Mouse (Mus musculus): ENCODE data around the gene Il22ra1.

Gene Il22ra1

DNA sequence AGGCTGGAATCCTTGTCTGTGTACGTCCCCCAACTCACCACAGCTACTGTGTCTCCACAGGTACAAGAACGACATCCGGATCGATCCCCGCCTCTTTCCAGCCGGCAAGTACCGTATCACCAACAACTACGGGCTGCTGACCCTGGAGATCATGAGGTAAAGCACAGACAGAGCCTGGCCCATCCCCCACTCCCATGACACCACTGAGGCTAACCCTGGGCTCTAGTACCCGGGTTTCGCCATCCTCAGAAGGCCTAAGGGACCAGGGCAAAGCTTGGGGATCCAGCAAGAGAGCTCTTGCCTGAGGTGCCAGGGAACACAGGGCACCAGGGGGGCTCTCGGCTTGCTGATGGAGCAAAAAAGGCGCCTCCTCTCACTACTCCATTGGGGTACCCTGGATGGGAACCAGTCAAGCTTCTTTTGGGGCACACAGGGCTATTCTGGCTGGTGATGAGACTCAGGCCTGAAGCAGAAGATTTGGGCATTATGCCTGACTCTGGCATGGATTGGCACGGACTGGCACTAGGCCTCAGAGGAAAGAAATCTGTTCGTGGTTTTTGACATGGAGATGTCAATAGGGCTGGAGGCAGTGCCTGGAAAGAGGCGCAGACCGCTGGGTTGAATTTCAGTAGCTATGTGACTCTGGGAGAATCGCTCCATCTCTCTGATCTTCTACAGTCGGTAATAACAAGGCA is 42.8 kb downstream of the Il22ra1 start:
- DNase-seq (ENCODE audit: low spot score in 2 of 2) = no peak

GRCm38 (mm10) chr4:135771592-135771991 is 43.6 kb downstream of the Il22ra1 start:
- no peak for DNase-seq (ENCODE audit: low spot score in 2 of 2)

DNA sequence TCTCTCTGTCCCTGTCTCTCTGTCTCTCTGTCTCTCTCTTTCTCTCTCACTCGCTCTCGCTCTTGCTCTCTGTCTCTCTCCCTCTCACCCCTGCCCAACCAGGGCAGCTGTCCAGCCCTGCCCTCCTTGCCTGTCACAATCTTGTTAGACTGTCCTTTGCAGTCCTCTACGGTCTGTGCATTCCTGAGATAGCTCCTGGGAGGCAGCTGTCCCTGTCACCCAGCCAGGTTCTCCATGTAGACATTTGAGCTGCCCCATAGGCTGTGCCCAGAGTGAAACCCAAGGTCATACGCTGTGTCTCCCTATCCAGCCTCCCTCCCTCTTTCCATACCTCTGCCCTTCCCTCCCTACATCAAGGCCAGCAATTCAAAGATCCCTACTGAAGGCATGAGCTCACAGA is 44.7 kb downstream of the Il22ra1 start:
- no peak for DNase-seq (ENCODE audit: low spot score in 2 of 2)

GRCm38 (mm10) chr4:135774496-135774895 is 46.5 kb downstream of the Il22ra1 start:
- DNase-seq (ENCODE audit: low spot score in 2 of 2) = no peak

GRCm38 (mm10) chr4:135776850-135777249 is 48.9 kb downstream of the Il22ra1 start:
- no peak for DNase-seq (ENCODE audit: low spot score in 2 of 2)

DNA sequence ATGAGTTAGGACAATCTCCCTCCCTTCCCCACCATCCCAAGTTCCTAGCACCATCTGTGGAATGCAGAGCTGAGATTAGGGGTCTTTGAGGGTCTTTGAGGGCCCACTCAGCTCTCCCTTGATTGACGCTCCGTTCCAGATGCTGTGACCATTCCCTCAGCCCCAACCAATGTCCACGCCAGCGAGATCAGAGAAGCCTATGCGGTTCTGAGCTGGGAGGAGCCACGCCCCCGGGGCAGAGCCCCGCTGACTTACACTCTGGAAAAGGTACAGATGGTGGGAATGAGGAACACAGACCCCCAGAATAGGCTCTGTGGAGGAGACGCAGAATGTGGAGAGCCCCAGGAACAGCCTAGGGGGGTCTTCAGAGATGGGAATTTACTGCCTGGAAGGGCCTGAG is 51.7 kb downstream of the Il22ra1 start:
- no peak for DNase-seq (ENCODE audit: low spot score in 2 of 2)

GRCm38 (mm10) chr4:135780255-135780654 is 52.3 kb downstream of the Il22ra1 start:
- no peak for DNase-seq (ENCODE audit: low spot score in 2 of 2)

DNA sequence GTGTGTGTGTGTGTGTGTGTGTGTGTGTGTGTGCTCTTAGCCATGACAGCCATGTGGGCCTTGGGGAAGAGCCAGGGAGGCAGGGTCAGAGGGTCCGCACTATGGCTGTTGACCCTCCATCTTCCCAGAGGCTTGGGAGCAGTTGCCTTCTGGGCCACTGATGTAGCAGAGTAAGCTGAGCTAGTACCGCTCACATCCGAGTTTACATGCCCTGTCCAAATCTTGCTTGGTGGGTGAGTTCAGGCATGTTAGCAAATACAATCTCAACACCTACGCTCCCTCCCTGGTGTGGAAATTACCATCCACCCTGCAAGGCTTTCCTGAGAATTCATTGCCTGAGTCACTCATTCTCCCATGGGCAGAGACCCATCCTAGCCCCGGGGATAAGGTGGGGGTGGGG is 53.3 kb downstream of the Il22ra1 start:
- DNase-seq (ENCODE audit: low spot score in 2 of 2) = no peak

DNA sequence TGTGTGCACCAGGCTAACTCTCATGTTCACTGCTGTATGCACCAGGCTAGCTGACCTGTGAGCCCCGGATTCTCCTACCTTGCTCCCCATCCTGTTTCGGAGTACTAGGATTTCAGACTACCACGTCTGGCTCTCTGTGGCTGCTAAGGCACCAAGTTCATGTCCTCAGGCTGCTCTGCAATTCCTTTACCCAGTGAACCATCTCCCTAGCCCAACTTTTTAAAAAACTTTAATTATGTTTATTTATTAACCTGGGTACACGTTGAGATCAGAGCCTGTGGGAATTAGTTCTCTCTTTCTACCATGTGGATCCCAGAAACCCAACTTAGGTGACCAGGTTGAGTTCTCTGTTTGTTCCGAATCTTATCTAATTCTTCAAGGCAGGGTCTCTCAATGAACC is 58.6 kb downstream of the Il22ra1 start:
- DNase-seq (ENCODE audit: low spot score in 2 of 2) = no peak

DNA sequence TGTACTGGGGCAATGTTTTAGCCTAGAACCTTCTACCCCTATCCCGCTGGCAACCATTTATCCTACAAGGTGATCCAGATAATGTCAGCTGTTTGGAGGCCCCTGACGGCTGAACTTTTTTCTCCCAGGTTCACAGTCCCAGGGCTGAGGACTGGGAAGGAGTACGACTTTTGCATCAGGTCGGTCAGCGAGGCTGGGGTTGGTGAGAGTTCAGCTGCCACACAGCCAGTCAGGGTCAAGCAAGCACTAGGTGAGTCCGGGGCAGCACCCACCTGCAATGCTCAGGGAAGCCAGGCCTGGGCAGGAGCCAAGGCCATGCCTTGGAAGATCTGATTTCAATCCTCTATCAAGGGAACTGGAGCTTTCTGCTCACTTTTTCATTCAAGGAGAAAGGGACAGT is 59.3 kb downstream of the Il22ra1 start:
- no peak for DNase-seq (ENCODE audit: low spot score in 2 of 2)

- DNase-seq (ENCODE audit: low spot score in 2 of 2) = no peak
Observed at GRCm38 (mm10) chr4:135789135-135789534, 61.2 kb downstream of the Il22ra1 start.

- DNase-seq (ENCODE audit: low spot score in 2 of 2) = no peak
Observed at GRCm38 (mm10) chr4:135792821-135793220, 64.8 kb downstream of the Il22ra1 start.

DNA sequence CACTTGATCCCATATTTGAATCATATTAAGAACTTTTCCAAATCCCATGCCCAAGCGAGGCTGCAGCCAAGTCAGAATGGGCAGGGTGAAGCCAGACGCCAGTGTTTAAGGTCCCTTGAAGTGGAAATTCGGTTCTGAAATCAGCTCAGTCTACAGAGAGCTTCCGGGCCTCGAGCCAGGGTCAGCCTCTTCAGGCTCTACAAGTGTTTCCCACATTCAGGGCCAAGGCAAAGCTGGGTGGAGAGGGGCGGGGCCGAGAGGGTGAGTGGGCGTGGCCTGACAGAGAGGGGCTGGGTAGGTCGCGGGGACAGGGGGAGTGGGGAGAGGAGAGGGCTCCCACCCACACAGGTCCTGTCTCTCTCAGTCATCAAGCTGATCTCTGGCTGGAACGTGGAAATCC is 70.0 kb downstream of the Il22ra1 start:
- no peak for DNase-seq (ENCODE audit: low spot score in 2 of 2)

- peak; percentile 68 to 73 for DNase-seq (ENCODE audit: low spot score in 2 of 2)
Observed at GRCm38 (mm10) chr4:135801543-135801942, 73.6 kb downstream of the Il22ra1 start.
